27 mouse cellular contexts compared by ENCODE assay signal in genomic region chr15:91665530-91665929, GRCm38 (mm10). TPM values are rescaled to one million over a fixed set of nuclear protein-coding genes. Genes with fewer than 3 reads are reported as not detected.
"Had no signal": no experiment of that assay in that cellular context is flagged by ENCODE, and none has a peak within 500 bp of the region (broad histone marks: within the 10 kb centered on the region; RNA-seq: fewer than 3 reads in every experiment).

No protein-coding gene starts in this region.

- H3K4me3 ChIP-seq: embryonic facial prominence, embryonic 10.5 days; embryonic facial prominence, embryonic 12.5 days; embryonic facial prominence, embryonic 13.5 days; embryonic facial prominence, embryonic 15.5 days; erythroblast, embryonic 14.5 days; forebrain, embryonic 10.5 days; forebrain, embryonic 12.5 days; forebrain, embryonic 13.5 days; forebrain, embryonic 15.5 days; gastrocnemius, adult 2 months had no signal

- H3K9ac ChIP-seq: embryonic facial prominence, embryonic 12.5 days; embryonic facial prominence, embryonic 13.5 days; embryonic facial prominence, embryonic 15.5 days; forebrain, embryonic 12.5 days; forebrain, embryonic 13.5 days; forebrain, embryonic 15.5 days; forebrain, postnatal 0 days had no signal

- H3K36me3 ChIP-seq: embryonic facial prominence, embryonic 10.5 days; embryonic facial prominence, embryonic 12.5 days; embryonic facial prominence, embryonic 13.5 days; embryonic facial prominence, embryonic 15.5 days; forebrain, embryonic 10.5 days; forebrain, embryonic 12.5 days; forebrain, embryonic 15.5 days had no signal

- ATAC-seq: forebrain, embryonic 13.5 days; forebrain, embryonic 14.5 days; forebrain, embryonic 15.5 days; forebrain, embryonic 16.5 days; forebrain, postnatal 0 days had no signal

- DNase-seq: cerebellum, adult 2 months; cerebellum, adult 8-10 months; cerebellum, adult 9-10 months; cerebellum, adult 9-11 months; cerebellum, postnatal 10 days; cerebellum, postnatal 14 days; cerebellum, postnatal 25 days; cerebellum, postnatal 36 days; embryo, embryonic 11 days; forebrain, postnatal 0 days; gastrocnemius, adult 2 months; gastrocnemius, postnatal 10 days; gastrocnemius, postnatal 14 days; gastrocnemius, postnatal 25 days; gastrocnemius, postnatal 36 days; heart, adult 18-20 months had no signal

- H3K4me2 ChIP-seq: embryonic facial prominence, embryonic 12.5 days; embryonic facial prominence, embryonic 13.5 days; embryonic facial prominence, embryonic 15.5 days; forebrain, embryonic 12.5 days; forebrain, embryonic 13.5 days; forebrain, embryonic 15.5 days had no signal

- H3K4me1 ChIP-seq: embryonic facial prominence, embryonic 12.5 days; embryonic facial prominence, embryonic 13.5 days; embryonic facial prominence, embryonic 15.5 days; forebrain, embryonic 10.5 days; forebrain, embryonic 12.5 days; forebrain, embryonic 13.5 days; forebrain, embryonic 15.5 days had no signal

- H3K9me3 ChIP-seq: embryonic facial prominence, embryonic 10.5 days; embryonic facial prominence, embryonic 12.5 days; embryonic facial prominence, embryonic 13.5 days; embryonic facial prominence, embryonic 15.5 days; forebrain, embryonic 10.5 days; forebrain, embryonic 12.5 days; forebrain, embryonic 13.5 days; forebrain, embryonic 15.5 days had no signal

- H3K27ac ChIP-seq: embryonic facial prominence, embryonic 10.5 days; embryonic facial prominence, embryonic 12.5 days; embryonic facial prominence, embryonic 13.5 days; embryonic facial prominence, embryonic 15.5 days; forebrain, embryonic 10.5 days; forebrain, embryonic 12.5 days; forebrain, embryonic 13.5 days; forebrain, embryonic 15.5 days; gastrocnemius, adult 2 months had no signal

- H3K27me3 ChIP-seq: embryonic facial prominence, embryonic 12.5 days; embryonic facial prominence, embryonic 13.5 days; embryonic facial prominence, embryonic 15.5 days; forebrain, embryonic 12.5 days; forebrain, embryonic 13.5 days; forebrain, embryonic 15.5 days had no signal

RNA-seq across cellular contexts. Expression of gene Lrrk2, which starts 7.4 kb away (rescaled TPM):
- polyA plus RNA-seq: erythroblast, embryonic 14.5 days had no signal
